Mouse (Mus musculus): ENCODE results near the gene St3gal2.
"Not testable (repeated sequence)": the region's sequence is repeated elsewhere in the genome, so short reads cannot be mapped to it uniquely, and the experiment has no call there.

Gene St3gal2

DNA sequence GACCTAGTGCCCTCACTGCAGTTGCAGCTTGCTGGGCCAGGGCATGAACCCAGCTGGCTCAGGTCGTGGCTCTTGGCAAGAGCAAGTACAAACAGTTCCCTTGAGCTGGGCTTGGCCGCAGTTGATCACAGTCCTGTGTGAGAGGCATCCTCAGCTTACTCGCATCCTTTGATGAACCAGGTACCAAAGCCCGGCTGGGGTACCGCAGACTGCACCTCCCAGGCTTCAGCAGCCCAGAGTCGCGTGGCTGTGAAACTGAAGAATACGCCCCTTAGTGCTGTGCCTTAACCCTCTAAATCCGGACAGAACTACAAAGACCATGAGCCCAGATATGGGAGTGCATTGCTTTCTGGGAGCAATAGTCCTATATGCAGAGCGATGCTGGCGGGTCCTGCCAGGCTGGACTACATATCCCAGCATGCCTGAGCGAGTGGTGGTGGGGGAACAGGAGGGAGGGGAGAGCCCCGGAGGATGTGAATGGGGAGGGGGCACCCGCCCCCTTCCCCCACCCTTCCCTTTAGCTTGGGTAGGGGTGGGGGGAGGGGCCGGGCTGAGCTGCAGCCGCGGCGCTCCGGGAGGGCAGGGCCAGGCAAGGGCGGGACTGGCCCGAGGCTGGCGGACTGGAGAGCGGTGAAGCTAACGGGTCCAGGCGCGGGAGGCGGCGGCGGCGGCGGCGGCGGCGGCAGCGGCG is at the start of gene St3gal2:
Gene St3gal2 (plus strand): TSS at position 582 of the 691 bp plus-strand sequence.
- DNase-seq (ENCODE audit: low read depth, low spot score), result peak; percentile 99

DNA sequence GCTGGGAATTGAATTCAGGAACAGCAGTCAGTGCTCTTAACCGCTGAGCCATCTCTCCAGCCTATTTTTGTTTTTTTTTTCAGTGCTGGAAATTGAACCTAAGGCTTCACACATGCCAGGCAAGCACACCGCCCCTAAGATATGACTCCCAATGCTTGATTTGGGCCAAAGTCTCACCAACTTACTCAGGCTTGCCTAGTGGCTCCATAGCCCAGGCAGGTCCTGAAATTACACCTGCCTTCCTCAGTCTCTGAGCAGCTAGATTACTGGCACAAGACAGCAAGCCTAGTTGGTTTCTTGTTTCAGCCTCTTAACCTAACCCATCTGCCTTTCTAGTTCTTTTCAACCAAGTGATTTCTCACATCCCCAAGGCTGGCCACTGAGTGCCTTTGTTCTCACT is 49.2 kb upstream of the St3gal2 start:
- DNase-seq (ENCODE audit: low read depth, low spot score), result no peak

DNA sequence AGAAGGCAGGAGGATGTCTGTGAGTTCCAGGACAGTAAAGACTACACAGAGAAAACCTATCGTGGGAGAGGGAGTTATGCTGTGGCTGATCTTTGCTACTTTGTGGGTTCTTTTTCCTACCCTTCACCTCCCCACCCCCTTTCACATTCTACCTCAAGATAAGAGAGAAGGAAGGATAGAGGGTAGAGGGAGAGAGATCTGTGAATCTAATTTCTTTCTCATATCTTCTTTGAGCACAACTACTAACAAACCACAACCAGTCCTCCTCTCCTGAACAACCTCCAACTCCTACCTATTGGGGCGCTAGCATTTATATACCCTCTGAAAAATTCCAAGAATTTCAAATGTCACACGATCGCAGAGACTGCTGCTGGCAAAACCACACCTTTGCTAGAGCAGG is 41.9 kb upstream of the St3gal2 start:
- no peak for DNase-seq (ENCODE audit: low read depth, low spot score)

DNA sequence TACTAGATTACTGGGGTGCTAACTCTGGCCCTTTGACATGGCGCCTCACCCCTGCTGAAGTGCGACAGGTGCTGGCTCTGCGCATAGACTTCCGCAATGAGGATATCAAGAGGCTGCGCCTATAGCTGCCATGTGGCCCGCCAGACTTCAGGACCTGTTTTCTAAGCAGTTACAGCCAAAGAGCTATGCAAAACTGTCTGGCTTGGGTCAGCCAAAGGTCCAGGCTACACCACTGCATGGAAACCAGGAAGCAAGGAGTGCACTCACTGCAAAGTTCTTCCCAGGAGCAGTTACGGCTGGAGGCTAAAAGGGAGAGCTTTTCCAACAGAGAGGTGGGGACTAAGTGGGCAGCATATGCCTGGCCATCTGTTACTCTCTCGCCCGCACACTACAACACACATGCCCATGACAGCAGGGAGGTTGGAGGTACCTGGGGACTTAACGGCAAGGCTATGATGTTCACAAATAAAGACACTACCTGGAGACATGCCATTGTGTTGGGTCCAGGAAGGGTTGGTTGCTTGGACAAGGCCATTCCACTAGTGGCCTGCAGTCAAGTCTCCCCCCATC is 37.9 kb upstream of the St3gal2 start:
- peak; percentile 97 for DNase-seq (ENCODE audit: low read depth, low spot score)

DNA sequence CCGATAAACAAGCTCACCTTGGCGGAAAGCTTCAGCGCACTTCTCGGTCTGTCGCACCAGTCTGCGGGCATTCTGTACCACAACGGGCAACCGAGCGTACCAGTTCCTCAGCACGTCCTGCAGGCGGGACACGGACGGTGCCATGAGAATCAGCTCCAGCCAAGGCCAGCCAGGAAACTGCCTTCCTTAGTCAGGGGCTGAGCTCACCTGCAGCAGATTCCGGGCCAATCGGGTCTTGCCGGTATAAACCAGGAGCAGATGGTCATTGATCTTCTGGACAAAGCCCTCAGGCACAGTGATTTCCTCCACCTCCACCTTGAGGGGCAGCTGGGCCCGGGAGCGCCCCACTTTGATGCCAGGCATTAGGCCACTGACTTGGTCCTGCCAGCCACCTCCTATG is 35.9 kb upstream of the St3gal2 start:
- peak; percentile 82 for DNase-seq (ENCODE audit: low read depth, low spot score)

DNA sequence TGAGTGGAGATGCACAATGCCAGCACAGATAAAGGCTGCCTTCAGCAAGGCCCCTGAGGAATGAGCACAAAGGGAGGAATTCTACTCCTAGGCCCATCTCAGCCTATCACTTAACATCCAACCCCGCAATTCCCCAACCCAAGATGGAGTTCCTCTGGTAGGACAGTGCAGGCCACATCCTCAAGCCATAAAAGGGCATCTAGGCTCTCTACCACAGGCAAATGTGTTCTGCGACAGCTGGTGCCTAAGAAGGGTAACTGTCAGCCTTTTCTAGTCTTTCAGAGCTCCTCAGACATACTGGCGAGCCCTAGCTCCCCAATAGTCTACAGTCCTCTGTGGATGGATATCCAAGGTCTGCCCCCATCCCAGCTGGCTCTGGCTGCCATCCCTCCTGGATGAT is 33.1 kb upstream of the St3gal2 start:
- DNase-seq (ENCODE audit: low read depth, low spot score), result no peak

DNA sequence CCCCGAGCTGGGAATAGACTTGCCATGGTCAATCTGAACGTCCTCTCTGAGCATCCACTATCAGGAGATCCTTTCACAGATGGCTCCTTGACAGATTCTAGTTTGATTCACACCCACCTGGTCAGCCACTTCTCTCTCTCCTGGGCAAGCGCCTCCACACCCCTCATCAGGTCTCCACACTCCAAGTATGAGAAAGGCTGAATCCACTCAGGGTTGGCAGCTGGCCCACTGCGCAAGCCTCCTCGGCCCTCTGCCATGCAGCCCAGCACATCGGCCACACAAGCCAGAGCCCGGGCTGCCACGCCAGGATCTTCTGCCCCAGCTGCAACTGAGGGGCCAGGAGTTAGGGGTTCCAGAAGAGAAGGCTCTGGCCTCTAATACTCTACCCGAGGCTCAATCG is 32.2 kb upstream of the St3gal2 start:
- DNase-seq (ENCODE audit: low read depth, low spot score), result no peak

DNA sequence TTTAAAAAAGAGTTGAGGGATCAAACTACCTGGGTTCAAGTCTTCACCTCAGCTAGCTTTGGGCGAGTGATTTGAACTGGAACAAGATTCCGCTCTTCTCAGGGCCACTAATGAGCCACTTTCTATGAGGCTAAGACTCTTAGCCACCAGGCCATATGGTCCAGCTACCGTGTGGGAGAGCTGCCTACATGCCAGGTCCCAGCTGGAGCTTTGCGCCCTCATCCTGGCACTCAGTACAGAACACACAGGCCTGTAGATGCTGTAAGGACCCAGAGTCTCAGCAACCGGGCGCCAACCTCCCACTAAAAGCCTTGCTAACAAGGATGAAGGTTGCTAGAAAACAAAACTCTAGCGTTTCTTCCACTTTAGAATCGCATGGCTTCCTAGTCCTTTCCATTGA is 31.3 kb upstream of the St3gal2 start:
- DNase-seq (ENCODE audit: low read depth, low spot score), result peak; percentile 95

DNA sequence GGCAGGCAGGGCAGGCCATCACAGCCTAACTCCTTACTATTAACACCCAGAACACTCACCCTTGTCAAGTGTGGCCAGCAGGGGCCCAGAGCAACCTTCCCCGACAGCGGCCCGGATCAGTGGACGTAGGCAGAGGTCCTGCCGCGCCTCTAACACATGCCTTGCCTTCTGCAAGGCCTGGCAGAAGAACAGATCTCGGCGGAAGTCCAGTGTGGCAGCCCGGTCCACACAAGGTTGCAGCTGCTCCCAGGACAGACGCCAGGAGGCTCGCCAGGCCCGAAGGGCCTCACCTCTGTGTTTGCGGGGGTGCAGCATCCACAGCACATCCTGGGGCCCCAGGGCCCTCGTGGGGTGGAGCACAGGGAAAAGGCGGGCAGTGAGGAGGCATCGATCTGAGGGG is 30.9 kb upstream of the St3gal2 start:
- peak; percentile 84 for DNase-seq (ENCODE audit: low read depth, low spot score)

DNA sequence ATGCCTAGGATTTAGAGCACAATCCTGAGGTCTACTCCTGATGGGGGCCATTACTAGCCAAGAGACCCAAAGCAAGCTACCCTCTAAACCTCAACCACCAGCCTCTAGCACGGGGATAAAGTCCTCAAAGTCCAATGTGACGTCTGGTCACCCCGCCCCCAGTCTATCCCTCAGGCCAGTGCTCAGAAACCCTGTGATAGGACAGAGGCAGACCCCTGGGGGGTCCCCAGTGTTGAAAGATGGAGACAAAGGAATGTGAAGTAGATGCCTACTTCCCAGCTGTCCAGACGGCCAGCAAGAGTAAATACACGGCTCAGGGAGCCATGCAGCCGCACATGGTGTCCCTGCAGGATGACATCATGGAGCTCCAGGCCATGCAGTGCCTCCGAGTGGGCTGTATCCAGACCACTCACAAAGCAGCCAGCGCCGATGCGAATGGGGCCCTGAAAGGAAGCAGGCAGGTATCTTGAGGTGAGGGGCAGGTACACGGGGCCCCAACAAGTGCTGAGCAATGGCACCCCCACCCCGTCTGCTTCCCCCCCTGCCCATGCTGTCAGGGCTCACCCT is 29.7 kb upstream of the St3gal2 start:
- DNase-seq (ENCODE audit: low read depth, low spot score), result no peak

DNA sequence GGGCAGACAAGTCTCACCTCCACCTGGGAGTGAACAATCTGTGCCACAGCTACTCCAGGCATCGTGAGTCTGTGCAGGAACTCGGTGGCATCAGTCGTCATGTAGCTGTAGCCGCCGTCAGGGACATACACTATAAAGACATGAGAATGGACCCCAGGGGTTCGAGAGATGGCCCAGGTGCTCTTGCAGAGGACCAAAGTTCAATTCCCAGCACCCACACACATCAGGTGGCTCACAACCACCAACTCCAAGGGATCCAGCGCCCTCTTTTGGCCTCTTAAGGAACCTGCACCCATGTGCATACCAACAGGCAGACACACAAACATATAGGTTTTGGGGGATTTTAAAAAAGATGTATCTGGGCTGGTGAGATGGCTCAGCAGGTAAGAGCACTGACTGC is 27.7 kb upstream of the St3gal2 start:
- DNase-seq (ENCODE audit: low read depth, low spot score), result no peak

DNA sequence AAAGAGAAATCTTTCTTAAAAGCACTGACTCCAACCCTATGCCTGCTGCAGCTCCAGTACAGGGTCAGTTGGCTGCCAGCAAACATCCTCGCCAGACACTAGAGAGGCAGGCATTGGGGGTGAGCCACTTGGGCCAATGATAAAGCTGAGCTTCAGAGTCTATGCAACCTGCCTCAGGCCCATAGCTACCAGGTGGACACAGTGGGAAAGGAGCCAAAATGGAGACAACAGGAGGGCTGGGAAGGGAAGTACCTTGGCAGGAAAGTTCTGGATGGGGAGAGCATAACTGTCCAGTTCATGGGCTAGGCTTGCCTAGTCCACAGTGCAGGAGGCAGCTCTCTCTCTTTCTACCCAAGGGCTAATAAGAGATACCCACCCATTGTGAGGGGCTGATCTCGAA is 26.8 kb upstream of the St3gal2 start:
- DNase-seq (ENCODE audit: low read depth, low spot score), result peak; percentile 92

DNA sequence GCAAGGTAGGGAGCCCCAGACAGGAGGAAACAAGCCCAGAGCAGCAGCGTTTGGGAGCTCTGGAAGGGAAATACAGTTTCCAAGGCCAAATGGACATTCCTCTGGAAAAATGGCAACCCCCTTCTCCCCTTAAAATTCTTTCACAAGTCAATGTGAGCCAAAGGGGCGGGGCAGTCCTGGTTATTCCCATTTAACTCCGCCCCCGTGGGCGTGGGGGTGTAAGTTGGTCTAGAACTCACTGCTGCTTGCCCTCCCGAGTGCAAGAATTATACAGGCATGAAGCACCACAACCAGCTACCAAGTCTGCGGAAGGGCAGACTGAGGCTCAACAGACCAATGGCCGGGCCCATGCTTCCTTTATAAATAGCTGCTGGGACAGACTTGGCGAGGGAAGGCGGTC is 24.9 kb upstream of the St3gal2 start:
- DNase-seq (ENCODE audit: low read depth, low spot score), result no peak

DNA sequence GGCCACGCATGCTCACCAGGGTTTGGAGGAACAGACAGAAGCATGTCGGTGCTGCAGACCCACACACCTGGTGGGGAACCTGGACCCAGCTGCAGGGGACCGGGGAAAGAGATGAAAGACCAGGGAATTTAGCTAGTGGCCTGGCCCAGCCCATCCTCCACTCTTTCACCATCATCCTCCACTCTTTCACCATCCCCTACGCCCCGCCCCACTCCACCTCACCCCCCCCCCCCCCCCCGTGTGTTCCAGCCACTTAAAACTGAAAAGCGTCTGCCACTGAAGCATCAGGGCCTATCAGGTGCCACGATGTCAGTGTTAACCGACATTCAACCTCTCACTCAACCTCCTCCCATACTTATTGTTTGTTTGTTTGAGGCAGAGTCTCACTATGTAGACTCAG is 24.5 kb upstream of the St3gal2 start:
- no peak for DNase-seq (ENCODE audit: low read depth, low spot score)

DNA sequence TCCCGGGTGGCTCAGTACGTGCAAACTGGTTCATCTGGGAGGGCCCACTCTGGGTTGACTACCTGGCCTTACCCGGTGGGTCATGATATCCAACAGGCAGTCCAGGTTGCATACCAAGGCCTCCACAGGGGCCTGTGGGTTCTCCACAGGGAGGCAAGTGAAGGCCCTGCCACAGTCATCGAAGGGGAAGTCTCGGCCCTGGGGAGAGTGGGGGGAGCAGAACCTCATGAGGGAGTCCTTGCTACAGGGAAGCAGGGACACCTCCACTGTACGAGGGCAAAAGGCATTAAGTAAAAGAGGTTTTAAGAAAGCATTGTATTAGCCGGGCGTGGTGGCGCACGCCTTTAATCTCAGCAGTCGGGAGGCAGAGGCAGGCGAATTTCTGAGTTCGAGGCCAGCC is 23.9 kb upstream of the St3gal2 start:
- no peak for DNase-seq (ENCODE audit: low read depth, low spot score)

DNA sequence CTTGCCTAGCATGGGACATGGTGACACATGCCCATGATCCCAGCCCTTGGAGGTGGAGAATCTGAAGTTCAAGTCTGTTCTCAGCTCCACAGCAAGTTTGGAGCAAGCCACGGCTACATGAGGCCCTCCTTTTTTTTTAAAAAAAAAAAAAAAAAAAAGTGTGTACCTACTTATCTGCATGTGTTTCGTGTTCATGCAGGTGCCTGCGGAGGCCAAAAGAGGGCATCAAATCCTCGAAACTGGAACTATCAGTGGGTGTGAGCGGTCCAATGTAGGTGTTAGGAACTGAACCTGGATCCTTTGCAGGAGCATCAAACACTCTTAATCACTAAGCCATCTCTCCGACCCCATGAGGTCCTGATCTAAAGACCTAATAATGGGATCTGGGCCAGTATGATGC is 22.2 kb upstream of the St3gal2 start:
- DNase-seq (ENCODE audit: low read depth, low spot score), result no peak

DNA sequence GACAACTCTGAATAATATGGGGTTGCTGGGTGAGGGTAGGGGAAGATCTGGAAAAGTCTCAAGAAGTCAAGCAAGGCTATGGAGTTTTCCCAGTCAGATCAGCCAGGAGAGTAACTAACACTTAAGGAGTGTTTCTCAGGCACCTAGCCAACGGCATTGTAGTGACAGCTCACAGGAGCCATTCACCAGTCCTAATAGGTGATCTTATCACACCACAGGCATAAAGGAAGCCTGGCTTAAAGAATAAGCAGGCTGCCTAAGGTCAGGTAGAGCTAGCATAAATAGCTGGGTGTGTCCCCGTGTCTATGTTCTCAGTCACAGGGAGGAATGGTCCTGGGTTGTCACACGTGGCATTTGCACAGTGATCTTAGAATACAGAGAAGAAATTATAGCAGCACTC is 18.7 kb upstream of the St3gal2 start:
- no peak for DNase-seq (ENCODE audit: low read depth, low spot score)

DNA sequence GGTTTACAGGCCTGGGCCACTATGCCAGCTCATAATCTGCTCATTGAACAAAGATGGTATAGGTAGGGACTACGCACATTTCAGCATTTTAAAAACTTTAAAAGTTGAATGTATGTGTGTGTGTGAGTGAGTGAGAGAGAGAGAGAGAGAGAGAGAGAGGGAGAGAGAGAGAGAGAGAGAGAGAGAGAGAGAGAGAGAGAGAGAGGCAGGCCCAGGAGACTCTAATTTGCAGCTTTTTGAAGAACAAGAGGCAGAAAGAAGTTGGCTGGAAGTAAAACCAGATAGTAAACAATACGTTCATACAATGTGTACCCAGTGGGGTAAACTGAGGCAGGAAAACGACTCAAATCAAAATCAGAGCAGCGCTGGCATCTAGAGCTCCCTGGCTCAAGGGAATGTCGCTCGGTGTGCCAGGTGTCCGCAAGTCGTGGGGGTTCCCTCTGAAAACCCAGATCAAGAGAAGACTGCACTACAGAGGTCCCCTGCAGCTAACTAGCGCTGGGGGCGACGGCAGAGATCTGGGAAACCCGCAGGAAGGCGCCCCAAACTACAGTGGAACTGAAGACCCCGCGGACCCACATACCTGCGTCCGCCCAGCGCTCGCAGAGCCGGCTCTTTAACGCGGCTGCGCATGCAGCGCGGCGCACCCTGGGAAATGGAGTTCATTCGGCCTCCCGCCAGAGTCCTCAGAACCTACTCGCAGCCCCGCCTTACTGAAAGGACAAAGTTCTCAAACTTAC is 17.7 kb upstream of the St3gal2 start, which contains the start of gene Fuk:
Gene Fuk (minus strand): TSS at position 650 of the 740 bp plus-strand sequence.
- peak; percentile 92 for DNase-seq (ENCODE audit: low read depth, low spot score)

DNA sequence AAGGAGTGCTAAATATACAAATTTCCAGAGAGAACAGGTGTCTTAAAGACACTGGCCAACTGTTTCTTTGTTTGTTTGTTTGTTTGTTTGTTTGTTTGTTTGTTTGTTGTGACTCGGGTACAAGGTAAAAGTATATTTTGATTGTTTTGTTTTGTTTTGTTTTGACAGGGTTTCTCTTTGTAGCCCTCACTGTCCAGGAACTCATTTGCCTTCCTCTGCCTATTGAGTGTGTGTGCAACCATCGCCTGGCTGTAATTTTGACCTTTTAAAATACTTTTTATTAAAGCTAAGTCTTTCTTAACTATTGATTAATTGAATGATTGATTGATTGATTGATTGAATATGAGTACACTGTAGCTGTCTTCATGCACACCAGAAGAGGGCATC is 17.1 kb upstream of the St3gal2 start:
- no peak for DNase-seq (ENCODE audit: low read depth, low spot score)

DNA sequence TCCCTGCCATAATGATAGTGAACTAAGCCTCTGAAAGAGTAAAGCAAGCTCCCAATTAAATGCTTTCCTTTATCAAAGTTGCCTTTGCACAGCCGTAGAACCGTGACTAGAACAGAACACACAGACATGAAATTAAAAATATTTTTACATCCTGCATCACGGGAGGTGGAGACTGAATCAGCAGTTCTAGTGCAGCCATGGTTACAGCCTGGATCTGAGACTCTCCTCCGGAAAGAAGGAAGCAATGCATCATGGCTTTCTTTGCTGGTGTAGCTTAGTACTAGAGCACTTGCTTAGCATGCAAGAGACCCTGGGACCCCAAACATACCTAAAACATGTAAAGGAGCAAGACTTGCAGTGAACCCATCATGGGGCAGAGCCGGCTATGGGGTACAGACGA is 14.3 kb upstream of the St3gal2 start:
- DNase-seq (ENCODE audit: low read depth, low spot score), result peak; percentile 51

DNA sequence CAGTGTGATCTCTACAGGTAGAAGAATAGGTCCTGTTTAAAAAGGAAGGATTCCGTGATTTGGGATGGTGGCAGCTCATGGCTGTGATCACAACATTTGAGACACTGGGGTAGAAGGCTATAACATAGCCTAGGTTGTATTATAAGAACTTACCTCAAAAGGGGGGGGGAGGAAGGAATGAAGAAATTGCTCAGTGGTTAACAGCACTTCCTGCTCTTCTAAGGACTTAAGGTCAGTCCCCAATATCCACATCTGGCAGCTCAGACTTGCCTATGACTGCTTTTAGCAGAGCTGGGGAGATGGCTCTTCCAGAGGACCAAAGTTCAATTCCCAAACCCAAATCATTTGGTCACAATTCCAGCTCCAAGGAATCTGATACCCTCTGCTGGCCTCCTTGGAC is 13.0 kb upstream of the St3gal2 start:
- DNase-seq (ENCODE audit: low read depth, low spot score), result no peak

DNA sequence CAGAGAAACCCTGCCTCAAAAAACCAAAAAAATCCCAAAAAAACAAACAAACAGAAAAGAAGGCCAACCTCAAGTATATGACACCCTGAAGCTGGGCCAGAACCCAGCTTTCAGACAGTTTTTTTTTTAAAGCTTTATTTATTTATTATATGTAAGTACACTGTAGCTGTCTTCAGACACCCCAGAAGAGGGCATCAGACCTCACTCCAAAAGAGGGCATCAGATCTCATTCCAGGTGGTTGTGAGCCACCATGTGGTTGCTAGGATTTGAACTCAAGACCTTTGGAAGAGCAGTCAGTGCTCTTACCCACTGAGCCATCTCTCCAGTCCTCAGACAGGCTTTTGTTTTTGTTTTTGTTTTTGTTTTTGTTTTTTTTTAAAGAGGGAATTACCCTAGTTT is 9.9 kb upstream of the St3gal2 start:
- DNase-seq (ENCODE audit: low read depth, low spot score), result not testable (repeated sequence)
